Mouse (Mus musculus): ENCODE results near the gene Lamtor3. TPM values are rescaled to one million over a fixed set of nuclear protein-coding genes. Genes with fewer than 3 reads are reported as not detected.

The Lamtor3 gene
- polyA plus RNA-seq, 1 experiment: not detected

GRCm38 (mm10) chr3:137976943-137977628 is 58.8 kb downstream of the Lamtor3 start:
- peaks cover 19% of the 10 kb centered on the region for H3K4me1 ChIP-seq (ENCODE audit: control insufficient read depth, insufficient read depth, low read length)
- TF ChIP-seq POLR2A (IDR thresholded peaks at IDR 0.05; ENCODE audit: insufficient read depth, low read depth, low read length) (no peak), CTCF (IDR thresholded peaks at IDR 0.05; ENCODE audit: insufficient read depth, low read depth, low read length) (no peak)
- H3K27ac ChIP-seq (ENCODE audit: insufficient read depth, low read depth, low read length): no peak overlapping the region
- no peak overlapping the region for H3K4me3 ChIP-seq (ENCODE audit: insufficient read depth, low read depth, low read length)
- 38% methylated on average over 9 of the region's 9 CpGs for WGBS

- Histone ChIP-seq H3K27ac (ENCODE audit: insufficient read depth, low read depth, low read length) (no peak overlapping the region), H3K4me1 (ENCODE audit: control insufficient read depth, insufficient read depth, low read length) (peaks cover 19% of the 10 kb centered on the region), H3K4me3 (ENCODE audit: insufficient read depth, low read depth, low read length) (no peak overlapping the region)
- no peak for TF ChIP-seq POLR2A (IDR thresholded peaks at IDR 0.05; ENCODE audit: insufficient read depth, low read depth, low read length)
- TF ChIP-seq CTCF (IDR thresholded peaks at IDR 0.05; ENCODE audit: insufficient read depth, low read depth, low read length): no peak
- WGBS: 53% methylated on average over 6 of the region's 6 CpGs
Observed at GRCm38 (mm10) chr3:137977629-137978041, 59.3 kb downstream of the Lamtor3 start.

DNA sequence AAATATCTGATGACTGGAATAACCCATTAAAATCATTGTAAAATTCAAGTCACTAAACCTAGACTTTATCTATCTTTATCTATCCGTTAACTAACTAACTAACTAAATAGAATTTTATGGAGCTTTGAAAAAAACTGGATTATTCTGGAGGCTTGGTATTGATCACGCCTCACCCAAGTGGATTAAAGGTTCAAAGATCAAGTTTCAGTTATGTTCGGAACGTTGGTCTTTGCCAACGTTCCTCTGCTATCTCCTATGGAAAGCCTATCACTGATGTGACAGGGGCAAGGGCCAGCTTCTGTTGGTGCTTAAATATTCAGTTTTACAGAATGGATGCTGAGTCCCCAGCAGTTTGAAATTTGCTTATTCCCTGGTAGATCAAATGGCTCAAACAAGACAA is 59.9 kb downstream of the Lamtor3 start:
- no peak overlapping the region for H3K27ac ChIP-seq (ENCODE audit: insufficient read depth, low read depth, low read length)
- TF ChIP-seq CTCF (IDR thresholded peaks at IDR 0.05; ENCODE audit: insufficient read depth, low read depth, low read length) (no peak), POLR2A (IDR thresholded peaks at IDR 0.05; ENCODE audit: insufficient read depth, low read depth, low read length) (no peak)
- peaks cover 16% of the 10 kb centered on the region for H3K4me1 ChIP-seq (ENCODE audit: control insufficient read depth, insufficient read depth, low read length)
- no peak overlapping the region for H3K4me3 ChIP-seq (ENCODE audit: insufficient read depth, low read depth, low read length)
- 89% methylated on average over 5 of the region's 5 CpGs for WGBS

Other genes with a start within 250 kb of the Lamtor3 start
- not detected in 2 replicates for gene Gm21962, start 247.0 kb upstream of the Lamtor3 start, polyA plus RNA-seq (2012; ENCODE audit: insufficient read depth, insufficient read length, low replicate concordance, missing spikeins)
- not detected in 2 replicates for gene H2afz, start 54.0 kb upstream of the Lamtor3 start, polyA plus RNA-seq (2012; ENCODE audit: insufficient read depth, insufficient read length, low replicate concordance, missing spikeins)
- gene Dnajb14, start 50.8 kb upstream of the Lamtor3 start, polyA plus RNA-seq (2012; ENCODE audit: insufficient read depth, insufficient read length, low replicate concordance, missing spikeins): 48.1 TPM in 1 of 2 replicates, not detected in the other
- not detected in 2 replicates for gene Dapp1, start 63.0 kb downstream of the Lamtor3 start, polyA plus RNA-seq (2012; ENCODE audit: insufficient read depth, insufficient read length, low replicate concordance, missing spikeins)
- gene 1110002E22Rik, start 146.5 kb downstream of the Lamtor3 start, polyA plus RNA-seq (2012; ENCODE audit: insufficient read depth, insufficient read length, low replicate concordance, missing spikeins): not detected in 2 replicates
- not detected in 2 replicates for gene Gm5105, start 148.9 kb downstream of the Lamtor3 start, polyA plus RNA-seq (2012; ENCODE audit: insufficient read depth, insufficient read length, low replicate concordance, missing spikeins)
- not detected in 2 replicates for gene Trmt10a, start 224.9 kb downstream of the Lamtor3 start, polyA plus RNA-seq (2012; ENCODE audit: insufficient read depth, insufficient read length, low replicate concordance, missing spikeins)
- gene Mttp, start 226.5 kb downstream of the Lamtor3 start, polyA plus RNA-seq (2012; ENCODE audit: insufficient read depth, insufficient read length, low replicate concordance, missing spikeins): not detected in 2 replicates

All from olfactory bulb, adult 2 months (tissue).